Mouse (Mus musculus): Measurements from ENCODE around the gene Psapl1. TPM values are rescaled to one million over a fixed set of nuclear protein-coding genes. Genes with fewer than 3 reads are reported as not detected.
A peak's percentile ranks its signal among the peaks of the same experiment; 100 is the strongest.

Psapl1 gene
- polyA plus RNA-seq, 1 experiment from 2014 or later = 42.0 TPM

- peaks cover 20% of the 10 kb centered on the region for H3K4me1 ChIP-seq (ENCODE audit: control insufficient read depth, insufficient read depth, low read length)
- H3K9me3 ChIP-seq (replicated peaks; ENCODE audit: control insufficient read depth, low read length) = no peaks in the 10 kb centered on the region
- no peaks in the 10 kb centered on the region for H3K27me3 ChIP-seq (ENCODE audit: control insufficient read depth, insufficient read depth, low read length)
- 0 out of 2 replicates have a peak overlapping the region, but pooled peaks have one; percentile 9 for H3K27ac ChIP-seq (ENCODE audit: low read length)
- no peak overlapping the region for H3K4me2 ChIP-seq (ENCODE audit: low read depth, low read length)
- ATAC-seq (ENCODE audit: insufficient read depth, low FRiP score) = no peak
- no peaks in the 10 kb centered on the region for H3K36me3 ChIP-seq (ENCODE audit: control insufficient read depth, insufficient read depth, low read length)
- no peak overlapping the region for H3K9ac ChIP-seq (ENCODE audit: low read length)
- no peak overlapping the region for H3K4me3 ChIP-seq (replicated peaks; ENCODE audit: low read length)
- WGBS = 54% methylated on average over 18 of the region's 18 CpGs
Observed at GRCm38 (mm10) chr5:36254642-36255516, 51.1 kb downstream of the Psapl1 start.

Other genes with a start within 250 kb of the Psapl1 start
- gene Sorcs2, start 194.1 kb downstream of the Psapl1 start, polyA plus RNA-seq (2015; fragmentation: Nextera tagmentation; extraction: Ambion mirVana) = 11.4 and 11.8 TPM in 2 replicates

Data from stomach, embryonic 16.5 days (tissue).